Mouse (Mus musculus): ENCODE measurements around the gene Dscaml1. TPM values are rescaled to one million over a fixed set of nuclear protein-coding genes. Genes with fewer than 3 reads are reported as not detected.
A peak's percentile ranks its signal among the peaks of the same experiment; 100 is the strongest.

The Dscaml1 gene
- polyA plus RNA-seq, 1 experiment from 2014 or later, result 27.9 TPM

DNA sequence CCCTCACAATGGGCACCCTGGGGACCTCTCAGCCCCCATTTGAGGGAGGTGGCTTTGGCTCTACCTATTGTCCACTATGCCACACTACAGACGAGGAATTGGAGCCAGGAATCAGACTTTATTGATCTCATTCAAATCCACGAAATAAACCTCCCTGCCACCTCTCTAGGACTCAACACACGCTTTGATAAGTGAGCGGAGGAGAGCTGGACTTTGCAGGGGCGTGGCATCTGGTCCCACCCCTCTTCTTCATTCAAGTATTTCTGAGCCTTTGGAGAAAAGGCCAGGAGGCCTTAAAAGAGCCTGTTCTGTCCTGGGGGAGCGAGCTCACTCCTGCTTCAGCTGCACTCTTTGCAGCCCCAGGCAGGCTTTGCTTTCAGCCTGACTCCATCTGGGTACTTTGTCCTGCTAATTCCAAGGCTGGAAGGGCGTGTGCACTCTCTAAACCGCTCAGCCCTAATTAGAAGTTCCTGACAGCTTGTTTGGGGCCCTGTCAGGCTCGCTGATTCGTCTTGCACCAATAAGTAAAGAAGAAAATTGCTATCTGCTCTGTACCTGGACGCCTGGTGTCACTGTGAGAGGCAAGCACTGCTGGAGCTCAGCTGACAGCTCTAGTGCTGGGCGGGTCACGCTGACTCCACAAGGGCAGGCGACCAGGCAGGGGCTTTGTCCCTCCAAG, 75.7 kb downstream of the Dscaml1 start:
- H3K27ac ChIP-seq (ENCODE audit: low read length), result peak overlapping the region; percentile 56
- no peaks in the 10 kb centered on the region for H3K36me3 ChIP-seq (ENCODE audit: control insufficient read depth, insufficient read depth)
- peaks cover 33% of the 10 kb centered on the region for H3K4me1 ChIP-seq (replicated peaks; ENCODE audit: control insufficient read depth, insufficient read depth, low read length)
- H3K9me3 ChIP-seq (ENCODE audit: control insufficient read depth, low read length), result no peaks in the 10 kb centered on the region
- no peak overlapping the region for H3K4me2 ChIP-seq (ENCODE audit: low read length)
- WGBS, result 4% methylated on average over 14 of the region's 14 CpGs
- no peaks in the 10 kb centered on the region for H3K27me3 ChIP-seq (replicated peaks; ENCODE audit: control insufficient read depth, insufficient read depth, low read length)
- H3K4me3 ChIP-seq (replicated peaks; ENCODE audit: low read length), result no peak overlapping the region
- H3K9ac ChIP-seq (replicated peaks; ENCODE audit: low read depth, low read length), result 0 out of 2 replicates have a peak overlapping the region, but pooled peaks have one; percentile 9
- ATAC-seq, result peak; percentile 54

DNA sequence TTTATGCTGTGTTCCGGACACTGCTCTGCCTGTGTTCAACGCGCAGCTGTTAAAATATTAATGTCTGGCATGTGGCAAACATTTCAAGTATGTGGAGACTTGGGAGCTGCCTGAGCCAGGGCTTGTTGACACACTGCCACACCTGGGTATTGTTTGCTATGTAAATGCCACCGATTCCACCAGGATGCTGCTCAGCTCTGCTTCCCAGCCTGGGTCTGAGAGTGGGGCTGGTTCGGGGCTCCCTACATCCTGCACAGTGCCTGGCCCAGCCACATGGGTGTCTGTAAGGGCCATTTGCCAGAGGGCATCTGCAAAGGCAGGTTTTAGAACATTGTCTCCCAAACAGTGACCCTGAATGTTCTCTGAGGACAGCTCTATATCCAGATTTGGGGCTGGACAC, 78.5 kb downstream of the Dscaml1 start:
- Histone ChIP-seq H3K9ac (replicated peaks; ENCODE audit: low read depth, low read length) (no peak overlapping the region), H3K27ac (ENCODE audit: low read length) (no peak overlapping the region), H3K27me3 (replicated peaks; ENCODE audit: control insufficient read depth, insufficient read depth, low read length) (no peaks in the 10 kb centered on the region), H3K4me2 (ENCODE audit: low read length) (no peak overlapping the region), H3K9me3 (ENCODE audit: control insufficient read depth, low read length) (no peaks in the 10 kb centered on the region), H3K4me3 (replicated peaks; ENCODE audit: low read length) (no peak overlapping the region), H3K4me1 (replicated peaks; ENCODE audit: control insufficient read depth, insufficient read depth, low read length) (peaks cover 46% of the 10 kb centered on the region), H3K36me3 (ENCODE audit: control insufficient read depth, insufficient read depth) (no peaks in the 10 kb centered on the region)
- WGBS, result 65% methylated on average over 5 of the region's 5 CpGs
- ATAC-seq, result no peak

DNA sequence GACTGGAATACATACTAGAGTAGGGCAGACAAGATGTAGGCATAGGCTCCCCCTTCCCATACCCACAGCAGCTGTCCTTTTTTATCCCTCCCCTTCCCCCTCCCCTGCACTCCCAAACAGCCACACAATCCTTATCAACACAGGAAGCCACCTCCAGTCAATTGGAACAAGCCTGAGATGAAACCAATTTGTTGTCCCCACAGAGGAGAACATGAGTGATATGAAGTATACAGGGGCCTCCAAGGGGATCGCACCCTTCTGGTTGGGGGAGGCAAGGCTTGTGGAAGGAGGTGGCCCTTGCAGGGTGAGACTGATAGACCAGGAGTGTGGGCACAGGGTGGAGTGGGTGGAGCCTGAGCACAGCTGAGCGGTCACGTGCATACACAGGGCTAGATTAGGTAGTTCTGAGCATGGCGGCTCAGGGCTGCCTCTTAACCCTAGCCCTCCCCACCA, 79.1 kb downstream of the Dscaml1 start:
- Histone ChIP-seq H3K27ac (ENCODE audit: low read length) (0 out of 2 replicates have a peak overlapping the region, but pooled peaks have one; percentile 11), H3K4me1 (replicated peaks; ENCODE audit: control insufficient read depth, insufficient read depth, low read length) (peaks cover 52% of the 10 kb centered on the region), H3K4me3 (replicated peaks; ENCODE audit: low read length) (no peak overlapping the region), H3K36me3 (ENCODE audit: control insufficient read depth, insufficient read depth) (no peaks in the 10 kb centered on the region), H3K27me3 (replicated peaks; ENCODE audit: control insufficient read depth, insufficient read depth, low read length) (no peaks in the 10 kb centered on the region), H3K9ac (replicated peaks; ENCODE audit: low read depth, low read length) (no peak overlapping the region), H3K4me2 (ENCODE audit: low read length) (no peak overlapping the region), H3K9me3 (ENCODE audit: control insufficient read depth, low read length) (no peaks in the 10 kb centered on the region)
- peak; percentile 61 for ATAC-seq
- 59% methylated on average over 4 of the region's 4 CpGs for WGBS

DNA sequence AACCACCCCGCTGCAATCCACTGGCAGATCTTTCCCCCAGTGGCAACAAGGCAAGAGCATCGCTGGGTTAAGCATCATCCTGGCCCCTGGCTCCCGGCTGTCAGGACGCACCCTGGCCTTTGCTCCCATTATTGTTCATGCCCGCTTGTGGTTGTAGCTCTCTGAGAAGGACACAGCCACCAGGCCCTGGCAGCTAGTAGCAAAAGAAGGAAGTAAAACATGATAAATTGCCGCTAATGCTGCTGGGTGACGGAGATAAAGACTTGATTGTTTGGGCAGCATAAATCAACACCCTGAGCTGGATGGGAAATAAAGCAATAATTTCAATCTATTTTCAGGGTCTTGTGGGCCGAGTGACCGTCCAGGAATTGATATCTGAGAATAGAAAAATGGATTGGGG, 81.1 kb downstream of the Dscaml1 start:
- Histone ChIP-seq H3K4me3 (replicated peaks; ENCODE audit: low read length) (no peak overlapping the region), H3K9me3 (ENCODE audit: control insufficient read depth, low read length) (no peaks in the 10 kb centered on the region), H3K4me2 (ENCODE audit: low read length) (no peak overlapping the region), H3K27ac (ENCODE audit: low read length) (peak overlapping the region; percentile 22), H3K4me1 (replicated peaks; ENCODE audit: control insufficient read depth, insufficient read depth, low read length) (peaks cover 54% of the 10 kb centered on the region), H3K27me3 (replicated peaks; ENCODE audit: control insufficient read depth, insufficient read depth, low read length) (no peaks in the 10 kb centered on the region), H3K36me3 (ENCODE audit: control insufficient read depth, insufficient read depth) (no peaks in the 10 kb centered on the region), H3K9ac (replicated peaks; ENCODE audit: low read depth, low read length) (0 out of 2 replicates have a peak overlapping the region, but pooled peaks have one; percentile 7)
- ATAC-seq, result no peak
- 72% methylated on average over 9 of the region's 9 CpGs for WGBS

DNA sequence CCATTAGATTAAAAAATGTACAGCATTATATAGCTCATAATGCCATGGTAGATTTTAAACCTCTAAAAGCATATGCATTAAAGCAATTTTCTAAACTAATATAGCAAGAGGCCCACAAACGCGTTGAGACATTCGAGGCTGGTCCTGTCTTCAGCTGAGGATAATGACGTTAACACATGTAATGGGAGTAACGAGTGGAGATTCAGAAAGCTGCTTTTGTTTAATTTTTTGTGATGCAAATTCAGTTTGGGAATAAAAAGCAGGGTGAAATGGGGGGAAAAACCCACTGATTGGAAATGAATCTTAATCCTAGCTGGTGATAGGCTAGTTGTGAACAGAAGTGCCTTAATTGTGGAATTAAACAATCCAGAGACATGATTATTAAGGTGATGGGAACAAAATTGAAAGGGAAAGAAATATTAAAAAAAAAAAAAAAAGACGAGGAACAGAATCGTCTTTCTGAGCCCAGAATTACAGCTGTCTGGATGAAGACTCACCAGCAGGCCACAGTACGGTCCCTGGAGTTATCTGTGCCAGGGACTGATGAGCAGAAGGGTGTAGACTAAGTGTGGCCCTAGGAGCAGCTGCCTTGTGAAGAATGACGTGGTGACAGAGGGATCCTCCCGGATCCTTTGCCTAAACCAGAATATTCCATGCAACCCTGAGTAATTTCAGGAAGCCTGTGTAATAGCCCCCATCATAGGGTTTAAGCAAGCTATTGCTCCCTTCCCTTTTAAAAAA, 84.5 kb downstream of the Dscaml1 start:
- Histone ChIP-seq H3K4me2 (ENCODE audit: low read length) (no peak overlapping the region), H3K9me3 (ENCODE audit: control insufficient read depth, low read length) (no peaks in the 10 kb centered on the region), H3K27ac (ENCODE audit: low read length) (peak overlapping the region; percentile 96), H3K27me3 (replicated peaks; ENCODE audit: control insufficient read depth, insufficient read depth, low read length) (no peaks in the 10 kb centered on the region), H3K9ac (replicated peaks; ENCODE audit: low read depth, low read length) (no peak overlapping the region; the same call in 1 of the 2 replicates), H3K4me1 (replicated peaks; ENCODE audit: control insufficient read depth, insufficient read depth, low read length) (peaks cover 44% of the 10 kb centered on the region), H3K36me3 (ENCODE audit: control insufficient read depth, insufficient read depth) (no peaks in the 10 kb centered on the region), H3K4me3 (replicated peaks; ENCODE audit: low read length) (no peak overlapping the region)
- WGBS, result 4% methylated on average over 10 of the region's 10 CpGs
- ATAC-seq, result peak; percentile 80

DNA sequence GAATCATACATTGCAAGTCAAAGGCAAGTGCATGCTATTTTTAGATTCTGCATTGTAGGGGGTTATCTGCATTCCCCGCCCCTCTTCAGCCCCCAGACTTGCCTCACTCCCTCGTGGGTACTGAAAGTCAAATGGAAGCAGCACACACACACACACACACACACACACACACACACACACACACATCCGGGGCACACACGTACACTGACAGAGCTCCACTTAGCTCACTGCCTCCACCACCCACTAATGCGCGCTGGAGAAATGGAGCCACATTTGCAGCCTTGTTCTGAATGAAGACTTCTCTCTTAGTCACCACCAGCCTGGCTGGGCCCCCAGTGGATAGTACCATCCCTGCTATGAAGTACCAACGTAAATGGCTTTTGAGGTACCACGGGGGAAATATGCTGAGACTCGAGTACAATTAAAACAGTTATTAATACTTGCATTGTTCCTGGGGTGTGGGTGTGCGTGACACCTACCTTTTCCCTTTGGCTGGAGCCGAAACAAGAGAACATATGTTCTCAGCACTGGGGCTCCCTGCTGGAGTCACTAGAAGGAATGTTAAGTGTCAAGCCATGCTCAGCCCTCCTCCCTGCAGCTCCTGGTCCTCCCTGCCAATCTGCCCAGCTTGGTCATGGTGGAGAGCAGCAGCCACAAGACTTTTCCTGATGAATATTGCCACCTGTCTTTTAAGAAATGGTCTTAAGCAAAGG, 91.7 kb downstream of the Dscaml1 start:
- Histone ChIP-seq H3K27ac (ENCODE audit: low read length) (peak overlapping the region; percentile 48), H3K36me3 (ENCODE audit: control insufficient read depth, insufficient read depth) (no peaks in the 10 kb centered on the region), H3K4me2 (ENCODE audit: low read length) (no peak overlapping the region), H3K27me3 (replicated peaks; ENCODE audit: control insufficient read depth, insufficient read depth, low read length) (no peaks in the 10 kb centered on the region), H3K9me3 (ENCODE audit: control insufficient read depth, low read length) (no peaks in the 10 kb centered on the region), H3K4me1 (replicated peaks; ENCODE audit: control insufficient read depth, insufficient read depth, low read length) (peaks cover 22% of the 10 kb centered on the region), H3K9ac (replicated peaks; ENCODE audit: low read depth, low read length) (no peak overlapping the region), H3K4me3 (replicated peaks; ENCODE audit: low read length) (no peak overlapping the region)
- ATAC-seq, result peak; percentile 54; the same call in 1 of the 2 replicates
- 73% methylated on average over 11 of the region's 11 CpGs for WGBS

DNA sequence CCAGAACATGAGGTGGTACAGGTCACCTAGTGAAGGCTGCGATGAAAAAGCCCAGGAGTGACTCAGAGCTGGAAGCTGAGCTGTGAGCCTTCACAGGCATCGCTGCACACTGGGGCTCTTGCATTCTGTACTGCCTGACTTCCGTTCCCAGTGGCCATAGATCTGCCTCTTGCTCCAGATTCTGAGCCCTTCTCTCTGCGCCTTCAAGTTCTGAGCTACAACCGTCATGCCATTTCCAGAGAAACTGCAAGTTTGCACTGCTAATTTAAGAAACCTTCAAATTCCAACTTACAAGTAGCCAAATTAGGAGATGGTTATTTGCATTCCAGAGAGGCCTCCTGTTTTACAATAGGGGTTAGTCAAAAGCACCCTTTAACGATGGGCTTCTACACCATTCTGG, 93.4 kb downstream of the Dscaml1 start:
- Histone ChIP-seq H3K27ac (ENCODE audit: low read length) (peak overlapping the region; percentile 37), H3K4me1 (replicated peaks; ENCODE audit: control insufficient read depth, insufficient read depth, low read length) (peaks cover 18% of the 10 kb centered on the region), H3K9me3 (ENCODE audit: control insufficient read depth, low read length) (no peaks in the 10 kb centered on the region), H3K36me3 (ENCODE audit: control insufficient read depth, insufficient read depth) (no peaks in the 10 kb centered on the region), H3K4me3 (replicated peaks; ENCODE audit: low read length) (no peak overlapping the region), H3K9ac (replicated peaks; ENCODE audit: low read depth, low read length) (no peak overlapping the region), H3K4me2 (ENCODE audit: low read length) (no peak overlapping the region), H3K27me3 (replicated peaks; ENCODE audit: control insufficient read depth, insufficient read depth, low read length) (no peaks in the 10 kb centered on the region)
- WGBS, result 58% methylated on average over 6 of the region's 6 CpGs
- no peak for ATAC-seq

DNA sequence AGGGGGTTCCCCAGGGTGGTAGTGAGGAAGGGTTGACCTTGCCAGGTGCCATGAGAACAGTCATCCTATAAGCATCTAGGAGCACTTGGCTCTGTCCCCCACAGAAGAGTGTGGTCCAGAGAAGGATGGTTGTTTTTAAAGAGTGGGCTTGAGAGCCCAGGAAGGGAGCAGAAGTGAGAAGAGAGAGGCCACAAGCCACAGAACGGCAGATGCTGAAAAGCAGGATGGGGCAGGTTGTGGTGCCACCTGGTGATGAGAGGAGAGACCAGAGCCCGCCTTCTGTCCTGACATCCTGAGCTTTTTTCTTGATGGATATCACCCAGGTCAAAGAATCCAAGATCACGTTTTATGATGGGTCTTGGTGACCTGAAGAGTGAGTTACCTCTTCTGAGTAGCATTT, 96.4 kb downstream of the Dscaml1 start:
- Histone ChIP-seq H3K36me3 (ENCODE audit: control insufficient read depth, insufficient read depth) (no peaks in the 10 kb centered on the region), H3K9me3 (ENCODE audit: control insufficient read depth, low read length) (no peaks in the 10 kb centered on the region), H3K4me1 (replicated peaks; ENCODE audit: control insufficient read depth, insufficient read depth, low read length) (peaks cover 16% of the 10 kb centered on the region), H3K27me3 (replicated peaks; ENCODE audit: control insufficient read depth, insufficient read depth, low read length) (no peaks in the 10 kb centered on the region), H3K4me3 (replicated peaks; ENCODE audit: low read length) (no peak overlapping the region), H3K4me2 (ENCODE audit: low read length) (no peak overlapping the region), H3K27ac (ENCODE audit: low read length) (no peak overlapping the region), H3K9ac (replicated peaks; ENCODE audit: low read depth, low read length) (no peak overlapping the region)
- no peak for ATAC-seq
- WGBS, result 82% methylated on average over 3 of the region's 3 CpGs

DNA sequence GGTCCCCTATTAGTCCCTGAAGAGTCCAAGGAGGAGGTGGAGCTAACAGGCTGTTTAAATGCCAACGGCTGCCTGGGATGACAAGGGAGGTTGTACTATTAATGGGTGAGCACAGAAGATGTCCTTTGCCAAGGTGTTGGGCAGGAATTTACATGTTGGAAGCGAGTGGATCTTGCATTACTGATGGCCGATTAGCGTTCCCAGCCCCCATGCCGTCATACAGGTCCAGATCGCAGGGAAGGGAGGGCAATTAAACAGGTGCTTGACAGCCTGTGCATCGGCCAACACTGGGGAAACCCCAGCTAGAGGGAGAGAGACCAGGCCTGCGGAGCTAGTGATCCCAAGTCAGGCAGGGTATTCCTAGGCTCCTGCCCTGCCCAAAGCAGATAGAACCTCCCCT, 98.1 kb downstream of the Dscaml1 start:
- Histone ChIP-seq H3K4me2 (ENCODE audit: low read length) (no peak overlapping the region), H3K27me3 (replicated peaks; ENCODE audit: control insufficient read depth, insufficient read depth, low read length) (no peaks in the 10 kb centered on the region), H3K4me1 (replicated peaks; ENCODE audit: control insufficient read depth, insufficient read depth, low read length) (peaks cover 6% of the 10 kb centered on the region), H3K4me3 (replicated peaks; ENCODE audit: low read length) (no peak overlapping the region), H3K9ac (replicated peaks; ENCODE audit: low read depth, low read length) (no peak overlapping the region), H3K27ac (ENCODE audit: low read length) (no peak overlapping the region), H3K9me3 (ENCODE audit: control insufficient read depth, low read length) (no peaks in the 10 kb centered on the region), H3K36me3 (ENCODE audit: control insufficient read depth, insufficient read depth) (no peaks in the 10 kb centered on the region)
- 78% methylated on average over 8 of the region's 8 CpGs for WGBS
- no peak for ATAC-seq
